Mouse (Mus musculus): ENCODE data around the gene Tex14.
A peak's percentile ranks its signal among the peaks of the same experiment; 100 is the strongest.

Tex14 gene

GRCm38 (mm10) chr11:87573751-87574150, 168.9 kb downstream of the Tex14 start:
- DNase-seq, result peak; percentile 41

- DNase-seq, result peak; percentile 17
Measured at GRCm38 (mm10) chr11:87574520-87575180, 169.8 kb downstream of the Tex14 start.

GRCm38 (mm10) chr11:87577601-87578248, 172.9 kb downstream of the Tex14 start:
- peak; percentile 69 for DNase-seq

- peak; percentile 81 for DNase-seq
Measured at GRCm38 (mm10) chr11:87578249-87578962, 173.5 kb downstream of the Tex14 start.

GRCm38 (mm10) chr11:87578963-87579601, 174.2 kb downstream of the Tex14 start:
- DNase-seq, result peak; percentile 60

- DNase-seq, result no peak
Measured at GRCm38 (mm10) chr11:87579713-87580112, 174.8 kb downstream of the Tex14 start.

- peak; percentile 70 for DNase-seq
Measured at GRCm38 (mm10) chr11:87580543-87581085, 175.7 kb downstream of the Tex14 start.

- DNase-seq, result no peak
Measured at GRCm38 (mm10) chr11:87581161-87581865, 176.4 kb downstream of the Tex14 start.

GRCm38 (mm10) chr11:87581933-87582710, 177.3 kb downstream of the Tex14 start:
- DNase-seq, result no peak

- no peak for DNase-seq
Measured at GRCm38 (mm10) chr11:87583291-87584034, 178.6 kb downstream of the Tex14 start.

- DNase-seq, result no peak
Measured at GRCm38 (mm10) chr11:87584711-87585505, 180.0 kb downstream of the Tex14 start.

GRCm38 (mm10) chr11:87587211-87587874, 182.5 kb downstream of the Tex14 start:
- no peak for DNase-seq

- no peak for DNase-seq
Measured at GRCm38 (mm10) chr11:87589605-87590004, 184.7 kb downstream of the Tex14 start.

GRCm38 (mm10) chr11:87590841-87591525, 186.1 kb downstream of the Tex14 start:
- no peak for DNase-seq

- peak; percentile 100 for DNase-seq
Measured at GRCm38 (mm10) chr11:87591526-87592353, 186.9 kb downstream of the Tex14 start, which contains the start of gene Mtmr4. TSS of gene Mtmr4 (plus strand) at chr11:87592162.

GRCm38 (mm10) chr11:87592354-87592695, 187.5 kb downstream of the Tex14 start:
- DNase-seq, result no peak

- no peak for DNase-seq
Measured at GRCm38 (mm10) chr11:87592713-87593598, 188.1 kb downstream of the Tex14 start.

All from retina, postnatal 1 day (tissue).